ENCODE assay signal across 24 mouse cellular contexts in genomic region chr11:49654651-49655050, GRCm38 (mm10). TPM values are rescaled to one million over a fixed set of nuclear protein-coding genes. Genes with fewer than 3 reads are reported as not detected.
"Had no signal": no experiment of that assay in that cellular context is flagged by ENCODE, and none has a peak within 500 bp of the region (broad histone marks: within the 10 kb centered on the region; RNA-seq: fewer than 3 reads in every experiment).

No protein-coding gene starts in this region.

- DNase-seq: lung, adult 18-20 months; lung, embryonic 14.5 days; lung, postnatal 10 days; lung, postnatal 4 days; midbrain, embryonic 14.5 days; retina, postnatal 1 day; right cerebral cortex, adult 18-20 months; right cerebral cortex, postnatal 25 days; right cerebral cortex, postnatal 4 days; spleen, adult 18-20 months; thymus, adult 18-20 months; thymus, postnatal 14 days; thymus, postnatal 36 days had no signal

- H3K4me2 ChIP-seq: liver, embryonic 12.5 days; lung, embryonic 14.5 days; neural tube, embryonic 13.5 days; neural tube, embryonic 15.5 days had no signal

- H3K27ac ChIP-seq: liver, embryonic 12.5 days; liver, embryonic 14.5 days; midbrain, embryonic 10.5 days; neural tube, embryonic 13.5 days; neural tube, embryonic 15.5 days had no signal

- H3K4me3 ChIP-seq: liver, embryonic 12.5 days; midbrain, embryonic 10.5 days; myocyte; neural tube, embryonic 13.5 days; neural tube, embryonic 15.5 days had no signal

- H3K9ac ChIP-seq: liver, embryonic 12.5 days; liver, embryonic 14.5 days; lung, embryonic 14.5 days; neural tube, embryonic 13.5 days; neural tube, embryonic 15.5 days had no signal

- H3K9me3 ChIP-seq: liver, embryonic 12.5 days; midbrain, embryonic 10.5 days; neural tube, embryonic 13.5 days; neural tube, embryonic 15.5 days had no signal

- ATAC-seq: liver, embryonic 12.5 days; midbrain, embryonic 16.5 days had no signal

- H3K27me3 ChIP-seq: liver, embryonic 12.5 days; neural tube, embryonic 13.5 days; neural tube, embryonic 15.5 days had no signal

- H3K36me3 ChIP-seq: liver, embryonic 12.5 days; midbrain, embryonic 10.5 days; neural tube, embryonic 13.5 days; neural tube, embryonic 15.5 days had no signal

RNA-seq across cellular contexts. Expression of gene Scgb3a1, which starts 8.8 kb away (rescaled TPM):
- polyA plus RNA-seq: liver, embryonic 12.5 days; liver, embryonic 14.5 days; liver, embryonic 16.5 days; lung, embryonic 14.5 days; midbrain, embryonic 10.5 days; midbrain, embryonic 14.5 days; myocyte; neural tube, embryonic 11.5 days; neural tube, embryonic 13.5 days; neural tube, embryonic 15.5 days; stomach, embryonic 14.5 days; stomach, embryonic 16.5 days had no signal
